Mouse (Mus musculus) CH12.LX (cell line): ENCODE data around the gene 1700057G04Rik. TPM values are rescaled to one million over a fixed set of nuclear protein-coding genes. Genes with fewer than 3 reads are reported as not detected.
A peak's percentile ranks its signal among the peaks of the same experiment; 100 is the strongest.

ENCODE experiments used
- DNase-seq: peaks from one replicate; pipeline ENCODE4 v3.0.0-alpha.2; 2013; ENCODE audit errors: extremely low read depth
- H3K27ac ChIP-seq: 2 replicates; pipeline ENCODE4 v1.5.1; 2012; ENCODE audit warnings: low read depth, mild to moderate bottlenecking, control low read depth, moderate library complexity; ENCODE audit not compliant: insufficient read depth
- H3K27me3 ChIP-seq: replicated peaks from 2 replicates; pipeline ENCODE3; 2012; ENCODE audit warnings: inconsistent platforms
- H3K36me3 ChIP-seq, 2 experiments: replicated peaks in 1 of 2; 2 replicates each; pipeline versions ENCODE3 to v1.6.1; 2012; ENCODE audit warnings: inconsistent platforms in 1 of 2, low read length in 1 of 2, mild to moderate bottlenecking in 1 of 2, mixed read lengths in 1 of 2, moderate library complexity in 1 of 2; ENCODE audit not compliant: control insufficient read depth in 1 of 2, insufficient read depth in 1 of 2
- H3K4me1 ChIP-seq, 2 experiments: 2 replicates each; pipeline ENCODE4 v1.6.1; 2012; ENCODE audit warnings: inconsistent platforms in 1 of 2, moderate library complexity in 1 of 2; ENCODE audit not compliant: insufficient read depth in 2 of 2, control insufficient read depth in 1 of 2
- H3K4me2 ChIP-seq: 2 replicates; pipeline ENCODE4 v1.6.1; 2012; ENCODE audit warnings: low read depth, mild to moderate bottlenecking, control low read depth; ENCODE audit not compliant: poor library complexity, insufficient read depth, severe bottlenecking
- H3K4me3 ChIP-seq, 3 experiments: fragments of 150-350 bp in 1 of 3; sonication (generic) in 1 of 3; replicated peaks in 1 of 3; 2 replicates each; pipeline versions ENCODE3 to v1.5.1; 2011 to 2012; ENCODE audit warnings: low read depth in 2 of 3, low read length in 2 of 3, mild to moderate bottlenecking in 2 of 3, moderate library complexity in 2 of 3, control low read depth in 1 of 3, improper control_type of control experiment in 1 of 3, inconsistent platforms in 1 of 3, mixed read lengths in 1 of 3; ENCODE audit not compliant: poor library complexity in 1 of 3
- H3K79me2 ChIP-seq: replicated peaks from 2 replicates; pipeline ENCODE4 v1.6.1; 2012; ENCODE audit warnings: mild to moderate bottlenecking, moderate library complexity; ENCODE audit not compliant: control insufficient read depth, poor library complexity, insufficient read depth, severe bottlenecking; ENCODE audit errors: extremely low read depth
- H3K9ac ChIP-seq: 2 replicates; pipeline ENCODE4 v1.6.1; 2012; ENCODE audit warnings: low read depth, mild to moderate bottlenecking, control low read depth, moderate library complexity; ENCODE audit not compliant: insufficient read depth
- H3K9me3 ChIP-seq: replicated peaks from 2 replicates; pipeline ENCODE3; 2012; ENCODE audit warnings: low read length, inconsistent platforms, mixed read lengths
- BHLHE40 ChIP-seq: IDR thresholded peaks from 2 replicates; pipeline ENCODE4 v1.6.1; 2011; ENCODE audit warnings: mild to moderate bottlenecking, low read depth, low read length, improper control_type of control experiment
- CHD2 ChIP-seq: IDR thresholded peaks from 2 replicates; pipeline ENCODE4 v1.6.1; 2011; ENCODE audit warnings: low read length, improper control_type of control experiment
- CTCF ChIP-seq, 2 experiments: IDR thresholded peaks in 1 of 2; conservative IDR thresholded peaks in 1 of 2; 2 replicates each; pipeline ENCODE4 v1.5.1; 2011 to 2012; ENCODE audit warnings: low read depth in 2 of 2, low read length in 2 of 2, improper control_type of control experiment in 1 of 2, inconsistent platforms in 1 of 2, mild to moderate bottlenecking in 1 of 2, moderate library complexity in 1 of 2
- ELF1 ChIP-seq: IDR thresholded peaks from 2 replicates; pipeline ENCODE4 v1.6.1; 2014; ENCODE audit warnings: low read depth, mild to moderate bottlenecking, inconsistent platforms, low read length, improper control_type of control experiment
- EP300 ChIP-seq: IDR thresholded peaks from 2 replicates; pipeline ENCODE4 v1.6.1; 2011; ENCODE audit warnings: low read length, improper control_type of control experiment
- ETS1 ChIP-seq: conservative IDR thresholded peaks from 2 replicates; pipeline ENCODE4 v1.6.1; 2012; ENCODE audit warnings: low read depth, mild to moderate bottlenecking, inconsistent platforms, low read length, improper control_type of control experiment, moderate library complexity
- GABPA ChIP-seq: IDR thresholded peaks from 2 replicates; pipeline ENCODE4 v1.6.1; 2012; ENCODE audit warnings: low read depth, low read length, improper control_type of control experiment, inconsistent platforms; ENCODE audit not compliant: insufficient replicate concordance
- JUN ChIP-seq: IDR thresholded peaks from 2 replicates; pipeline ENCODE4 v1.6.1; 2011; ENCODE audit warnings: low read depth, mild to moderate bottlenecking, low read length, improper control_type of control experiment, moderate library complexity; ENCODE audit not compliant: insufficient read depth
- KAT2A ChIP-seq: IDR thresholded peaks from 2 replicates; pipeline ENCODE4 v1.6.1; 2012; ENCODE audit warnings: low read length, improper control_type of control experiment, inconsistent platforms; ENCODE audit not compliant: insufficient replicate concordance
- MAX ChIP-seq: IDR thresholded peaks from 2 replicates; pipeline ENCODE4 v1.6.1; 2011; ENCODE audit warnings: low read length, improper control_type of control experiment
- MAZ ChIP-seq: IDR thresholded peaks from 2 replicates; pipeline ENCODE4 v1.6.1; 2012; ENCODE audit warnings: low read depth, mild to moderate bottlenecking, inconsistent platforms, low read length, improper control_type of control experiment, moderate library complexity
- MXI1 ChIP-seq: IDR thresholded peaks from 2 replicates; pipeline ENCODE4 v1.6.1; 2011; ENCODE audit warnings: mild to moderate bottlenecking, low read depth, low read length, improper control_type of control experiment
- MYC ChIP-seq: IDR thresholded peaks from 2 replicates; pipeline ENCODE4 v1.6.1; 2011; ENCODE audit warnings: low read depth, mild to moderate bottlenecking, improper control_type of control experiment, low read length
- POLR2A ChIP-seq: IDR thresholded peaks from 2 replicates; pipeline ENCODE4 v1.6.1; 2011; ENCODE audit warnings: low read depth, mild to moderate bottlenecking, improper control_type of control experiment, low read length
- POLR2AphosphoS2 ChIP-seq: IDR thresholded peaks from 2 replicates; pipeline ENCODE4 v1.6.1; 2011; ENCODE audit warnings: low read depth, low read length, improper control_type of control experiment
- SMC3 ChIP-seq: IDR thresholded peaks from 2 replicates; pipeline ENCODE4 v1.6.1; 2011; ENCODE audit warnings: low read depth, low read length, improper control_type of control experiment
- TCF12 ChIP-seq: IDR thresholded peaks from 2 replicates; pipeline ENCODE4 v1.6.1; 2014; ENCODE audit warnings: low read depth, mild to moderate bottlenecking, inconsistent platforms, low read length, improper control_type of control experiment
- USF2 ChIP-seq: conservative IDR thresholded peaks from 2 replicates; pipeline ENCODE4 v1.6.1; 2011; ENCODE audit warnings: low read depth, low read length, improper control_type of control experiment
- ZC3H11A ChIP-seq: IDR thresholded peaks from 2 replicates; pipeline ENCODE4 v1.6.1; 2012; ENCODE audit warnings: low read depth, mild to moderate bottlenecking, inconsistent platforms, low read length, improper control_type of control experiment
- ZKSCAN1 ChIP-seq: IDR thresholded peaks from 2 replicates; pipeline ENCODE4 v1.6.1; 2012; ENCODE audit warnings: low read depth, inconsistent platforms, low read length, improper control_type of control experiment, borderline replicate concordance
- ZMIZ1 ChIP-seq: IDR thresholded peaks from 2 replicates; pipeline ENCODE4 v1.6.1; 2012; ENCODE audit warnings: low read depth, mild to moderate bottlenecking, inconsistent platforms, low read length, improper control_type of control experiment
- ZNF384 ChIP-seq: IDR thresholded peaks from 2 replicates; pipeline ENCODE4 v1.6.1; 2012; ENCODE audit warnings: low read depth, low read length, improper control_type of control experiment, inconsistent platforms
- dilution Hi-C: fragments of 300-500 bp; cut with MboI; formaldehyde crosslinking; loops from 2 replicates; pipeline ENCODE4 v1.14.3; 2020; ENCODE audit warnings: low sequenced_read_pairs; ENCODE audit not compliant: extremely low pct_unique_long_range_greater_than_20kb, extremely low pct_ligation_motif_present
- in situ Hi-C: fragments of 300-500 bp; cut with MboI; formaldehyde crosslinking; loops from 3 replicates; pipeline ENCODE4 v1.14.3; 2019; ENCODE audit warnings: low sequenced_read_pairs, low pct_ligation_motif_present, low pct_unique_long_range_greater_than_20kb, mixed read lengths
- polyA plus RNA-seq: library from polyadenylated mRNA; unstranded; fragments of >175 nt; gene quantifications from 2 replicates; pipeline ENCODE4 v1.2.1, GENCODE M21; 2012; ENCODE audit warnings: low read depth; ENCODE audit not compliant: insufficient read length
- total RNA-seq, 2 experiments: library from RNA; depleted of rRNA; stranded (reverse); fragments of 300-350 nt in 1 of 2; fragments of >200 nt in 1 of 2; gene quantifications; 2 replicates each; pipeline ENCODE4 v1.2.3; 2012 to 2014

The 1700057G04Rik gene
- total and polyA plus RNA-seq, 3 experiments, result not detected

DNA sequence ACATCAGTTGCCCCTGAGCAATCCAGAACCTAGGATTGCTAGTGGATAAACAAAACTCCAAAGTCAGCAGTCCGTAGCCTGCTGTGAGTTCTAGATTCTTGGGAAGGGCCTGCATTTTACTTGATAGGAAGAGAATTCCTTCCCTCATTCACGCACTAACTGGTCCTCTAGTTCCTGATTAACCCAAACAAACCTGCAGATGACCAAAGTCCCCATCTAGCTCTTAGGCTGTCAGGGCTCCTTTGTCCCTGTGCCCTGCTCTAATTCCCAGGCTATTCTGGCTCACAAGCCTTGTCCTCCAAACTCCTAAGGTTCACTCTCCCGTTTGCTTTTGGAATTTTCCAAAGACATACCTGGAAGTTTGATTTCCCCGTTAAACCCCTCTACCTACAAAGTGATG lies 36.5 kb upstream of the 1700057G04Rik start:
- no peaks in the 10 kb centered on the region for H3K27me3 ChIP-seq
- H3K36me3 ChIP-seq, result peaks cover 39 to 70% of the 10 kb centered on the region in 2 experiments
- no peak overlapping the region for H3K9ac ChIP-seq
- no peak for DNase-seq
- H3K4me2 ChIP-seq, result no peak overlapping the region
- peaks cover 26 to 66% of the 10 kb centered on the region in 2 experiments for H3K4me1 ChIP-seq
- in situ Hi-C loops (no loop called here), dilution Hi-C loops (no loop called here)
- peak overlapping the region; percentile 11; the same call in 1 of the 2 replicates for H3K27ac ChIP-seq
- H3K79me2 ChIP-seq, result peaks cover 6% of the 10 kb centered on the region
- H3K9me3 ChIP-seq, result no peaks in the 10 kb centered on the region
- no peak overlapping the region for H3K4me3 ChIP-seq
- TF ChIP-seq ZC3H11A (no peak), ELF1 (no peak)

DNA sequence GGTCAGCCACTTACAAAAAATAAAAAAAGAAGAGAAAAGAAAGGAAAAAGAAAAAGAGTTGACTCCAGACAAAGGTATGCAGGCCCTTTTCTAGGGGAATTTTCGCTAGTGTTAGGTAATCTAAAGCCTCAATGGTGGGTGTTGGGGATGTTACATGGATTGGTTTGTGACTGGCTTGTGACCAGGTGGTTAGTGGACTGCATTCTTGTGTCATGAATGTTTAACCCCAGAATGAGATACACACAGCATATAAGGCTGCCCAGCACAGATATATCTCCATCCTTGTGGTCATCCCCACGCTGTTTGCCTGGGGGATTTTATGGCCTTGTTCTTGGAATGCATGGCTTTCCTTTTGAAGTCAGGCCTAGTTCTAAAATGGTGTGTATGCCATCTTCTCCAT lies 35.9 kb upstream of the 1700057G04Rik start:
- Histone ChIP-seq H3K4me2 (no peak overlapping the region), H3K9me3 (no peaks in the 10 kb centered on the region), H3K36me3 (peaks cover 34 to 65% of the 10 kb centered on the region in 2 experiments), H3K4me1 (peaks cover 24 to 60% of the 10 kb centered on the region in 2 experiments), H3K27ac (peak overlapping the region; percentile 65; the same call in 1 of the 2 replicates), H3K27me3 (no peaks in the 10 kb centered on the region), H3K79me2 (peaks cover 3% of the 10 kb centered on the region; the same call in 1 of the 2 replicates), H3K9ac (no peak overlapping the region), H3K4me3 (no peak overlapping the region)
- dilution Hi-C loops, result no loop called here
- TF ChIP-seq EP300 (no peak), POLR2A (0 out of 2 replicates have a peak, but pooled peaks have one; percentile 13)
- in situ Hi-C loops, result no loop called here
- DNase-seq, result no peak

DNA sequence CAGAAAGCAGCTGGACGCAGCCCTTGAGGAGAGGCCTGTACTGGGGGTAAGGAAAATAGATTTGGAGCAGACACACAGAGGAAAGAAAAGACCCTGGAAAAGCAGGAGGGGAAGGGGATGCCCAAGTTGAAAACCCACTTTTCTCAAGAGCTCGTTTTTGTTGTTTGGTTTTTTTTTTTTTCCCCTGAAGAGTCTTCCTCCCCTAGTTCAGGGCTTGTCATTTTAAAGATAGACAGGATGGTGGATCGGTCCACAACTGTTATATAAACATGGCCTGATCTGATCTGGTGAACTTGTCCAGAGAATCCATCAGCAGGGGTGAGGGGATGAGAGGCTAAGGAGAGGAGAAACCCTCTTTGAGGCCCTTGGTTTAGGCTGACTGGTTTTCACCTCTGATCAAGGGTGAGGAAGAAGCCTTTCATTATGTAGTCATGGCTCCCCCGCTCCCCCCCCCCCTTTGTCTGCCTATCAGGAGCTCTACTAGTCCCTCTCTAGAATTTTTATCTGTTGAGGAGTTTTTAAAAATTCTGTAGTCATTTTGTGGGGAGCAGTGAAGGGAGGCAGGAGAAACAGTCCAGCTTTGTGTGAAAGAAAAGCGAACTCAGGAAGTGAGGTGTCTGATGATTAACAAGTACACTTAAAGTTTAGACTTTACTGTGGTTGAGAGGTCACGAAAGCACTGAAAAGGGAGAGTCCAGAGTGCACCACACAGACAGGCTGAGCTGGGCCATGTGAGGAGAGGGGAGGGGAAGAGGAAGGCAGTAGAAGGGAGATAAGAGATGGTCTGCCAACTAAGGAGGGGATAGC lies 35.0 kb upstream of the 1700057G04Rik start:
- peak overlapping the region; percentile 68 for H3K27ac ChIP-seq
- H3K4me1 ChIP-seq, result peaks cover 18 to 51% of the 10 kb centered on the region in 2 experiments
- peaks cover 3% of the 10 kb centered on the region; the same call in 1 of the 2 replicates for H3K79me2 ChIP-seq
- no peaks in the 10 kb centered on the region for H3K9me3 ChIP-seq
- dilution Hi-C loops (no loop called here), in situ Hi-C loops (no loop called here)
- H3K36me3 ChIP-seq, result peaks cover 25 to 59% of the 10 kb centered on the region in 2 experiments
- H3K4me3 ChIP-seq, result no peak overlapping the region
- H3K4me2 ChIP-seq, result peak overlapping the region; percentile 36; the same call in 1 of the 2 replicates
- peak overlapping the region; percentile 26 for H3K9ac ChIP-seq
- DNase-seq, result peak; percentile 73
- no peaks in the 10 kb centered on the region for H3K27me3 ChIP-seq
- TF ChIP-seq ELF1 (peak; percentile 36; the same call in 1 of the 2 replicates), MXI1 (peak; percentile 48; the same call in 1 of the 2 replicates), CHD2 (no peak), CTCF (conservative IDR thresholded peaks at IDR 0.05 in 1 of 2, IDR thresholded peaks at IDR 0.05 in 1 of 2; ENCODE audit: low read depth in 2 of 2, low read length in 2 of 2) (no peak), ETS1 (0 out of 2 replicates have a peak, but pooled peaks have one; percentile 16), ZMIZ1 (peak; percentile 43; the same call in 1 of the 2 replicates), TCF12 (0 out of 2 replicates have a peak, but pooled peaks have one; percentile 46), JUN (no peak), ZNF384 (peak; percentile 41; the same call in 1 of the 2 replicates), MYC (no peak), ZKSCAN1 (no peak), MAX (no peak), USF2 (no peak), POLR2A (peak; percentile 48; the same call in 1 of the 2 replicates), MAZ (peak; percentile 41; the same call in 1 of the 2 replicates), ZC3H11A (no peak), KAT2A (no peak), POLR2AphosphoS2 (0 out of 2 replicates have a peak, but pooled peaks have one; percentile 4), EP300 (0 out of 2 replicates have a peak, but pooled peaks have one; percentile 47), GABPA (no peak), SMC3 (no peak), BHLHE40 (peak; percentile 45; the same call in 1 of the 2 replicates)
